Mouse (Mus musculus) cerebellum, adult 2 months (tissue): ENCODE measurements around the gene Tet2.

ENCODE experiments used
- CTCF ChIP-seq: fragments of 200-500 bp; IDR thresholded peaks from 2 replicates; pipeline ENCODE4 v1.5.1; 2011; ENCODE audit warnings: low read depth, mild to moderate bottlenecking, control low read depth, low read length, moderate library complexity, borderline replicate concordance; ENCODE audit not compliant: insufficient read depth
- POLR2A ChIP-seq: fragments of 200-500 bp; IDR thresholded peaks from 2 replicates; pipeline ENCODE4 v1.6.1; 2011; ENCODE audit warnings: low read length, control low read depth, borderline replicate concordance; ENCODE audit not compliant: insufficient read depth

GRCm38 (mm10) chr3:133436279-133436860 is 108.6 kb downstream of the Tet2 start:
- TF ChIP-seq CTCF, result no peak
- TF ChIP-seq POLR2A, result no peak
